Mouse (Mus musculus) central nervous system, embryonic 14 days (tissue): Measurements from ENCODE around the gene Sycp2l. TPM values are rescaled to one million over a fixed set of nuclear protein-coding genes. Genes with fewer than 3 reads are reported as not detected.

ENCODE experiments used
- polyA plus RNA-seq: library from polyadenylated mRNA; depleted of rRNA; stranded (reverse); fragments of >200 nt; gene quantifications from 2 replicates; pipeline ENCODE4 v1.2.3, GENCODE M21; 2012; rRNA removed

Sycp2l gene
- 0.01 and 0.04 TPM in 2 replicates for polyA plus RNA-seq

DNA sequence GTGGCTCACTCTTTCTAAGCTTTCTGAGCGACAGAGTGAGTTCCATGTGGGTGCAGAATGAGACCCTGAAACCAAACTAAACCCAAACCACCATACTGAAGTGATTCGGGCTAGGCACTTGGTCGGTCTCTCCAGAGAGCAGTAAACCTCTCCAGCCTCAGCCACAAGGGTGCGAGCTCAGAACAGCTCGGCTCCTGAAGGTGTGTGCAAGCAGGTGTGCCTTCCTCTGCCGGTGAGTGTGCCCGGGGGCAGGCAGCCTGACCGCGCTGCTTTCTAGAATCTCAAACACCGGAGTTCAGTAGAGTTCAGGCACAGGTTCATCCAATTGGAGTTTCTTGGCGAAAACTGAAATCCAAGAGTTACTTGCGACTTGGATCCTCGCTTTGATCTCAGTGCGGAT is at the start of gene Sycp2l:
Gene Sycp2l (plus strand): TSS at position 368 of the 400 bp plus-strand sequence.

DNA sequence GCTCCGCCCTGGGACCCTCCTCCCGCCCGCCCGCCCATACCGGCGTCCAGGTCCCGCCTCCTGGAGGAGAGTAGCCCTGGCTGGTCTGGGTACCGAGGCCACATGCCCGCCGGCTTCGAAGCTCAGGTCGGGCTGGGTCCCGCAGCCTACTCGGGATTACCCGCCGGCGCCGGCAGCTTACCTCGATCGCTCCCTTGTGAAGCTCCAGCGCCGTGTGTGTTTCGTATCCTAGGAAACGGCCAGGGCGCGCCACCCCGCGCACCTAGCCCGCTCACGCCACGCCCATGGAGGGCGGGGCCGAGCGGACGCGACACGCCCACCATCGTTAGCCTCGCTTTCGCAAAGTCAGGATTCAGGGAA is 34.7 kb upstream of the Sycp2l start, which contains the start of gene Mak:
Gene Mak (minus strand): TSS at position 286 of the 360 bp plus-strand sequence.

DNA sequence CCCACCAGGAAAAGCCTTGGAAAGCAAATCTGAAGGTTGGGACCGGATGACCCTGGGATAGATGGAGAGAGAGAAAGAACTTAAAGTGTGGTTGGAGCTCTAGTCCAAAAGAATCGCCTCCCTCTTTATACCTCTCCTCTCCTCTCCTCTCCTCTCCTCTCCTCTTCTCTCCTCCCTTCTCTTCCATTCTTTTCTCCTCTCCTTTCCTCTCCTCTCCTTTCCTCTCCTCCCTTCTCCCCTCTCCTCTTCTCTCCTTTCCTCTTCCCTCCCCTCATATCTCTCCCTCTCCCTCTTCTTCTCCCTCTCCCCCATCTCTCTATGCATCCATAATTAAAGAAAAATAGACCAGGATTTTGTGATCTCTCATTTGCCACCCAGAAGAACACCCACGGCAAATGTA is 3.2 kb upstream of the Sycp2l start, which contains the start of gene Gcm2:
Gene Gcm2 (minus strand): TSS at position 101 of the 400 bp plus-strand sequence.

DNA sequence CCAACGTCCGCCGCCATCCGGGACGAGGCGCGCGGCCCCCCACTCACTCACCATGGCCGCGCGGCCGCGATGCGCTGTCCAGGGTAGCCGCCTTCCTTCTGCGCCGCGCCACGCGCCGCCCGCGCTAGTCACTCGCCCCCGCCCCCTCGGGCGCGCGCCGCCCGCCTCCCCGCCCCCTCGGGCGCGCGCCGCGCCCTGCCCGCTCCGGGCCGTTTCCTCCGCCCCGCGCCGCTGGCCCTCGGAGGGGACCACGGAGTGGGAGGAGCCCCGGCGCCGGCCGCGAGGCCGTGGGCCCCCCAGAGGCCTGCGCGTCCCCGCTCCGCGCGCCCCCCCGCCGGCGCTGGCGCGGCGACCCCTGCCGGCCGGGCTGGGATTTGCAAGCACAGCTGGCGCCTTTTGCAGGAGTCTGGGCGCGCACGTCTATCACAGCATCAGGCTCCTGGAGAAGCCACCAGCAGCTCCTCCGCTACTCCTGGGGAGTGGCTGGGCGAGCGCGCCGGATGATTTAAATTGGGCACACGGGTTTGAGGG is 106.3 kb downstream of the Sycp2l start, which contains the start of gene Elovl2:
Gene Elovl2 (minus strand): TSS at position 102 of the 531 bp plus-strand sequence.

Other genes with a start within 250 kb of the Sycp2l start
- gene Pak1ip1, start 113.3 kb upstream of the Sycp2l start, polyA plus RNA-seq: 64.3 and 75.2 TPM in 2 replicates
- 71.2 and 76.9 TPM in 2 replicates for gene Tmem14c, start 98.0 kb upstream of the Sycp2l start, polyA plus RNA-seq
- 1.4 and 1.6 TPM in 2 replicates for gene Mak, start 34.6 kb upstream of the Sycp2l start, polyA plus RNA-seq
- gene Gcm2, start 3.3 kb upstream of the Sycp2l start, polyA plus RNA-seq: 0.06 TPM in 1 of 2 replicates, not detected in the other
- gene Elovl2, start 106.1 kb downstream of the Sycp2l start, polyA plus RNA-seq: 25.1 and 30.4 TPM in 2 replicates
- 15.3 and 16.1 TPM in 2 replicates for gene Smim13, start 135.5 kb downstream of the Sycp2l start, polyA plus RNA-seq
- not detected in 2 replicates for gene Gm17364, start 159.7 kb downstream of the Sycp2l start, polyA plus RNA-seq